Mouse (Mus musculus) inflammation-experienced regulatory T-cells, adult 6 months (primary cell): ENCODE measurements around the gene Eid1. TPM values are rescaled to one million over a fixed set of nuclear protein-coding genes. Genes with fewer than 3 reads are reported as not detected.

Experiments
- ATAC-seq: one replicate; pipeline ENCODE4 v1.8.0; 2017
- polyA plus RNA-seq, 3 experiments: library from polyadenylated mRNA; unstranded; fragments of 100-300 nt; shearing (Covaris generic); gene quantifications; one replicate each; pipeline ENCODE4 v1.2.1; 2017

Eid1 gene
- 1 to 10 TPM; 6.8 to 7.4 (median 6.8) TPM for polyA plus RNA-seq

DNA sequence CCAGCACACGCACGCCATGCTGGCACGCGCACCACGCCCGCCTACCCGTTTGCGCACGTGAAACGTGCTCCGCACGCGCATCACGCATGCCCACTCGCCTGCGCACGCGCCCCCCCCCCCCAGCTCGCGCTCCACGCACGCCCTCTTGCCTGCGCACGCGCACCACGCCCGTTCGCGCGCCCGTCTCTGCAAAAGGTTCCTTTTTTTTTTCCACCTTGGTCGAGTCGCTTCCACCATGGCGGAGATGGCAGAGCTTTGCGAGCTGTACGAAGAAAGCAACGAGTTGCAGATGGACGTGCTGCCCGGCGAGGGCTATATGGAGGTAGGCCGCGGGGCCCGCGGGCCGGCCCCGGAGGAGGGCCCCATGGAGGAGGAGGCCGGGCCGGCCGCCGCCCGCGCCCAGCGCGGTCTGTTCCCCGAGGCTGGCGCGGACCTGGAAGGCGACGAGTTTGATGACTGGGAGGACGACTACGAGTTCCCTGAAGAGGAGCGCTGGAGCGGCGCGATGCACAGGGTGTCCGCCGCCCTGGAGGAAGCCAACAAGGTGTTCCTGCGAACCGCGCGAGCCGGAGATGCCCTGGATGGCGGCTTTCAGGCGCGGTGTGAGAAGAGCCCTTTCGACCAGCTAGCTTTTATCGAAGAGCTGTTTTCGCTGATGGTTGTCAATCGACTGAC is at the start of gene Eid1:
Gene Eid1 (plus strand): TSS at position 139 of the 675 bp plus-strand sequence.
- peak; percentile 83 for ATAC-seq

DNA sequence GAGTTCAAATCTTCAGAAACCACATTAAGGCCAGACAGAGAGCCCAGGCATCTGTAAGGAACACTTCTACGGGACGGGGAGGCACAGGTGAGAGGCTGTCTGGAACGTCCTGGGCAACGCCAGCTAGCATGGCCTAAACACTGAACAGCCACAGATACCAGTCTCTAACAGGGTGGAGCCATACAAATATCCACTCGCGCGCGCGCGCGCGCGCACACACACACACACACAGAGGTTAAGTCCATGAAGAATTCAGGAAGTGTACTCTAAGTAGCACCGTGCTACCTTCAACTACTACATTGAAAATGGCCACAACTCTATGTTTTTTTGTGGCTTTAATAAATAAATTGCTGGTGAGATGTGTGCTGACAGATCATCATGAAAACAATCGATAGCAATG is 49.7 kb upstream of the Eid1 start:
- ATAC-seq, result no peak

DNA sequence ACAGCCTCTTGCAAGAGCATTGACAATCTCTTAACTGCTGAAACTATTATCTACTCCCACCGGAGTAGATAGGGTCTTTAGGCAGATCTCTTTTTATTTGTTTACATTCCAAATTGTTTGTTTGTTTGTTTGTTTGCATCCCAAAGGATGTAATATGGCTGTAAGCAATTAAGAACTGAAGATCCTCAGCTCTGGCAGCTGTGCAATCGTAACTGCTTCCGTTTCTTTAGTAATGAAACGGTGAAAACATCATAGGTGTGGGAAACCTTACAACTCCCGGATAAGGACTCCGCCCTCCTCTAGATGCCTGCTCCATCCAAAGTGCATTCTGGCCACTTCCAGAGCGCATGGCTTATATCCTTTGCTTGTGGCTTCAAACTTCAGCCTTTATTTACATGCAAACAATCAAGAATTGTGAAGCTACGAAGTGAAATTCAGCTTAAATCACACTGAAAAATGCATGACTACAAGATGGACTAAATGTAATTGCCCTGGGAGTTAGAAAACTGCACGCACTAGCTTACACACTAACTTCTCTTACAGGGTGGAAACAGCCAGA is 48.7 kb upstream of the Eid1 start:
- ATAC-seq, result no peak

DNA sequence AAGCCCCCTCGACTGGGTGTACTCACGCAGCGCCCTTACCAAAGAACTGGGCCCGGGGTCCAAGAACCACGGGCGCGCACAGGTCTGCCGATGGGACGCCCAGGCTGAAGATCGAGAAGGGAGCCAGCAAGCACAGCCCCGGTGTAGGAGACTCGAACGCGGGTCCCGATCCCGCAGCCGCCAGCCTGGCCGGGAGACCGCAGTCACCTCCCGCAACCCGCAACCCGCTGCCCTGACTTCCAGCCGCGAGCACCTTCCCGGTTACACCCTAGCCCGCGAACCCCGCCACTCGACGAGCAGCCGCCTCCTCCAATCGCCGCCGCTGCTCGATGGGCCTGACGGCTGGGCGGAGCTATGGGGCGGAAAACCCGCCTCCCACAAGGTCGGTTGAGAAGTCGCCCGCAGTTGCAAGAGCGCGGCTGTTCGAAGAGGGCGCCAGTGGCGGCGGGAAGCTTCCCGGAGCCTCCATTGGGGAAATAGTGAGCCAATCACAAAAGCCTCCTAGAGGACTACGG is 48.0 kb upstream of the Eid1 start, which contains the start of gene Cep152:
Gene Cep152 (minus strand): TSS at position 277 of the 515 bp plus-strand sequence.
- ATAC-seq, result peak; percentile 98

DNA sequence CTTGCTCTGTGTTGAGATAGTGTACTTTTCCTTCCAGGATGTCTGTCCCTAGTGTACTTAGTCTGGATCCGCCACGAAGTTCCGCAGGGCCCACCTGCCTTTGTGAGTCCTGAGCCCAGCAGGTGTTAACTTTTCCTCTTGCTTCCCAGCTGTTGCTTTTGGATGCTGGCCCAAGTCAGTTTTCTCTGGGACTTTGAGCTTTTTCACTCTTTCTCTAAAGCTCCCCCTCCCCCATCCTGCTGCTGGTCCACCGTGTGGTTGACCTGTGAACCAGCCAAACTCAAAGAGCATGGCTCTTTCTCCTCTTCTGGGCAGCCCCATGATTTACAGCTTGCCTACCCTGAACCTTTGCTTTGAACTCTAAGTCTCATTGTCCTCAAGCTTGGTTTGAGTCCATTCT is 46.4 kb upstream of the Eid1 start:
- ATAC-seq, result no peak

DNA sequence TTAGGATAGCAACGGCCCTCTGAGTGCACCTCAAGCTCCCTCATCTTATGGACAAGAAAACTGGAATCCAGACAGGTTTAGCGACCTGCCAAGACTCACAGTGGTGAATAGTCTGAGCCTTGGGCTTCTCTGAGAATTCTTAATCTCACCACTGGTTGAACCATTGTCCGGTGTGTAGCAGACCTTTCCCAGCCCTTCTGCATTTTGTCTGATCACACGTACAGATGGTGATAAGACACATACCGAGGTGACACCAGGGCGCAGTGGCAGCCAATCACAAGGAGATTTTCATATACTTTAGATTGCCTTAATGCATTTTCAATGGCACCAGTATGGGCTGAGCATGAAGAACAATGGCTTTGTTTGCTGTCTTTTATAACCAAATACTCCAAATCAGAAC is 44.4 kb upstream of the Eid1 start:
- ATAC-seq, result no peak

DNA sequence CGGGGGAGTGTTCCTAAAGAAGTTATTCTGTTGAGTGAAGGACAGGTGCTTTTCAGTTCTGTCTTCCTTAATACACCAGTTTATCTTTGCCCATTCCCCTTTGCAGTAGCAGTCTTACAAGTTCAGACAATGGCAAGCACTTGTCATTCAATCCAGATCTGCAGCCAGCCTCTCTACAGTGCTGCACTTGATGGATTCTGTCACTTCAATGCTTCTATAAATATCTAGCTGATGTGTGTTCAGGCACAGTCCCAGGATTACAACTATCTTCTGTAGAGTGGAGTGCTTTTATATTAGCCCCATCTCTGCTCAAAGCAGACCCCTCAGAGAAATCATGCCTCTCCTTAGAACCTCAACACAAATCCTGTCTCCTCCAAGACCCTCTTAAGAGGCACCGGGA is 42.9 kb upstream of the Eid1 start:
- ATAC-seq, result no peak

DNA sequence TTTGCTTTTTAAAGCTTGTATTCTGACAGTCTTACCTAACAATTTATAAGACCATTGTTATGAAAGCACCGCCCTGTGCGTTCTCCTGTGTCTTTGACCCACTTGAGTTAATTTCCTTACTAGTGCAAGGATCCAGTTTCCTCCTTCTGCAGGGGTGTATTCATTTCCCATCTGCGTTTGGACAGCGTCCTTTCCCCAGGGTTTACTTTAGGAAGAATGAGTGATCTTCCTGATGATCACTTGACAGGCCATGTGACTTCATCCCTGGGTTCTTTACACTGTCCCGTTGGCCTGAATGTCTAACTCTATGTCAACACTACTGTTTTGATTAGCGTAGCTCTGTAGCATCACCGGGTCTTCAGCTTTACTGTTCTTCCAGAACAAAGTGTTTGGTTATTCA is 35.6 kb upstream of the Eid1 start:
- ATAC-seq, result no peak

DNA sequence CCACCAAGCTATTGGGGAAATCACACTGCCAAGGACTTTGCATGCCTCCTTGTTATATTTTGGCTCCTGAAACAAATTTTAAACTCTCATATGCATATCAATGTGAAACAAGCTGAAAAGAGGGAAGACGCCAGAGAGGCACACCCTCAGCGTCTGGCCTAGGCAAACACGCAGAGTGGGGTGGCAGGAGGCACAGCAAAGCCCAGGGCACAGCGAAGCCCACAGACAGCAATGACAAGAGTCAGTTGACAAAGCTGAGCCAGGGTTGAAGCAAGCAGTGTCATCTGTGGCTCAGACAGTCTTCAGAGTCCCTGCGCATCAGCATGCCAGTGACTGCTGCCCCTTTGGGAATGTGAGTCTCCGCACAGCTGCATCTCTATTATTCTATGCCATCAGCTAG is 28.0 kb upstream of the Eid1 start:
- ATAC-seq, result no peak

DNA sequence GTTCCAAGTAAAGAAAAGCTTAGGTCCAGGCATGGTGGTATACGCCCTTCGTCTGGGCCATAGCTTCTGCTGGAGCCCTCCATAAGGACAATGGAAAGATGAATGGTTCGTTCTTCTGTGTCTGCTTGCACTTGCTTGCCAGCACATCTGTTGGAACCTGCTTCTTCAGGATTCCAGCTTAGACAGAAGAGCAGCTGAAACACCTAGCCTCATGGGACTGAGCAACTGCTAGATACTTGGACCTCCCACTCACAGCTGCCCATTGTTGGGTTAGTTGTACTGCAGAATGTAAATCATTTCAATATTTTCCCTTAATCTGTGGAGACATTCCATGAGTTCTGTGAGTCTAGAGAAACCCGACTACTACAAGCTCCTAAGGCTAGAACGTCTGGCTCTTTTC is 22.9 kb upstream of the Eid1 start:
- ATAC-seq, result no peak

DNA sequence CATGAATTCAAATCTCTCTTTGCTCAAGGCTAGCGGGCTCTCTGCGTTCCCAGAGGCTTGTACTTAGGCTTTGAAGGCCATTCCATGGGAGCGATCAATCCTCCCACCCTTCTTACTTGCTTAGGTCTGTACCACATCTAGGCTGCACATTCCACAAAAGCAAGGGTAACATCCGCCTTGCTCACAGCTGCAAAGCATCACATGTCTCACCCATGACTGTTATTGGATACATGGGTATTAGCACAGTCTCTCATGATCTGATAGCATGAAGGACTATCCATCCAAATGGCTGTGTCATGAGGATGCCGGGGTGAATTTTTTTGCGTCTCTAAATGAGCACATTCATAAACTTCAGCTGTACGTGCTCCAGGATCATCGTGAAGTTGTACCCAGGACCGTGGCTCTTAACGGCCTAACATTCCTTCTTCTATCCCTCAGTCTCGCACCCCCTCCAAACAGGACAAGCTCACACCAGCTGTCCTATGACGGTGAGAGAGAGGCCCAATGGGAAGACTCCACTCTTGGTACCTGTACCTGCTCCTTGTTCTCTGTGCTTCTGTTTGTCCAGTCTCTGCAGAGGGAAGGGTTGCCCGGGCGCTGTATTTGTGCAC is 22.0 kb upstream of the Eid1 start:
- no peak for ATAC-seq

DNA sequence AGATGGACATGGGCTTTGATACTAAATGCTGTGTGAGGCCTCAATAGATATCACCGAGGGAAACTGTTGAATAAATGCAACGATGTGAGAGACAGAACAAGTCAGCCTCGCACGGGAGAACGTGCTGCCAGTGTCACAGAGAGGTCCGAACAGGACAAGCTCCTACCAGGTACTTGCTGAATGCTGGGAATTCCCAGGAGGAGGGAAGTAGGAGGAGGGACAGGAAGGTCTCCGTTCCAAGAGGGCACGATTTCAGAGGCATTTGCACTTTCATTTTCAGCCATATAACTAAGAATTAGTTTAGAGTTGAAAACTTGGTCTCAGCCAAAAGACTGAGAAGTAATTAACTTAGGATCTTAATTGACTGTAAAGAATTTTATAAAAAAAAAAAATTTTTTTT is 21.3 kb upstream of the Eid1 start:
- no peak for ATAC-seq

DNA sequence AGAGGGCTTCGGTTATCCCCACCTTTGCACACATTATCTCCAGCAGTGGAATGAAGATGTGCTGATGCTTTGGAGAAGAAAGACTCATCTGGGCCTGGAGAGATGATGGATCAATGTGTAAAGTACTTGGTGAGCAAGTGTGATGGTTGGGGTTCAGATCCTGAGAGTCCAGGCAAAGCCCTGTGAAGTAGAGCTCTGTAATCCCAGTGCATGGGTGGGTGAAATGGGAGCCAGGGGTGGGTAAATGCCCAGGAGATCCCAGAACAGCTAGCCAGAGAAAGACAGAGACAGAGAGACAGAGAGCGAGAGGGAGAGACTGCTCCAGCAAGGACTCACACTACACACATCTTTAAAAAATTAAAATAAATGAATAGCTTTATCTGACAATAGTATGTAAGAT is 19.6 kb upstream of the Eid1 start:
- ATAC-seq, result no peak

DNA sequence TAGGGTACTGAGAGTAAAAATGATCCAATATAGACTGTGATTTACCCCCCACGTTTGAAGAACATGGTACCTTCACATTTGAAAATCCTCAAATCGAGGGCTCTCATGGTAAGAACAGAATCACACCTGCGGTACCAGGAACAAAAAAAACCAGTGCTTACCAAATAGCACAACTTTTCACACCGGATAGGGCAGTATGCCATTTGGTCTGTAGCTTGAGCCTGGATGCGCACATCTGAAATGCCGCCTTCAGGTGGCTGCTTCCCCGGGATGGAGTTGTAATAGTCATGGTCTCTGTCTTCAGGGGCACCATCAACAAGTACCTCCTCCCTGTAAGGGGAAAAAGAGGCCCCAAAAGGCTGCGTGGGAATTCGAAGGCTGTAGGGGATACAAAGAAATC is 17.5 kb upstream of the Eid1 start:
- ATAC-seq, result no peak

DNA sequence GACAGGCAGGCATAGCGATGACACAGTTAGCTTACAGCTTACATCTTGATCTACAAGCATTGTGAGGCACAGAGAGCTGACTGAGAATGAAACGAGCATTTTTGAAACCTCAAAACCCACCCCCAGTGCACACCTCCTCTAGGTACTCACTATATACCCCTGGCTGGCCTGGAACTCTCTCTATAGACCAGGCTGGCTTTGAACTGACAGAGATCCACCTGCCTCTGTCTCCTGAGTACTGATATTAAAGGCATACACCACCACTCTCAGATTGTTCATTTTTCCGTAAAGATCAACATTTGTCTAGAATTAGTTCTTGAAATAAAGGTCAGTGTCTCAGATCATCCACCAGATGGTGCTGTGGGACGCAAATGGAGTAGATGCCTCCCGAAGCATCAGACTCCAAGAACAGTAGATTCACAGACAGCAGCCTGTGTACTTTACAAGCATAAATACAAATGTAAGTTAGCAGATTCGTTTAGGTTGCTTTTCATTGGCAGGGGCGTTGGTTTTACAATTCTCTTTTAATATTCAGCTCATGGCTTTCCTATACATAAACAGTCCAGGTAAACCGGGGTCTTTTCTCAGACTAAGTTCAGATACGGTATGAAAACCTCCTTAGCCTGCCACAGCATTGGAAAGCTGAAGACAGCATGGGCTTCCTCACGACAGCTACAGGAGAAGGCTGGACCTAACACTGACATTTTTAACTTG is 12.9 kb upstream of the Eid1 start:
- peak; percentile 90 for ATAC-seq

DNA sequence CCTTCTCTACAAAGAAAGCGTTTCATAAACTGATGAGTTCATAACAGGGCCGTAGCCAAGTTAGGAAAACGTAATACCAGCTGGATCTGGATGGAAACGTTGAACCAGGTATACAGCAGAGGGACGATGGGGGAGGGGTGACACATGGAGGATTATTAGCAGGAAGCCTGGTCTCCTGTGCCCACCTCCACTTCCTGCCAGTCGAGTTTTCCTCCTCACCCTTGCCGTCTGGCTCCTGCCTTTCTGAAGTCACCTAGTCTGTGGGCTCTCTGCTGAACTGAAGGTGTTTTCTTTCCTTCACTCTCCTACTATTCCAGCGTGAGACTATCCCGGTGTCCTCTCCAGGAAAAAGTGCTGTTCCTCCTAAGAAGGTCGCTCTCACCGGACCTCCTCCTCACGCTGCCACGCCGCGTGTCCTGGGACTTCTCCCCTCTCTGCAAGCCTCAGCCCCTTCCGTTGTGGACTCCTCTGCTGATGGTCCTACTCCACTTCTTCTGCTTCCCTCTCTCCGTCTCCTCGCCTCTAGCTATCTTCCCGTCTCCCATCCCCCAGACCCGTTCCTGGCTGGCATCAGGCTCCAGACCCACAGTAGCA is 12.3 kb upstream of the Eid1 start:
- ATAC-seq, result no peak

DNA sequence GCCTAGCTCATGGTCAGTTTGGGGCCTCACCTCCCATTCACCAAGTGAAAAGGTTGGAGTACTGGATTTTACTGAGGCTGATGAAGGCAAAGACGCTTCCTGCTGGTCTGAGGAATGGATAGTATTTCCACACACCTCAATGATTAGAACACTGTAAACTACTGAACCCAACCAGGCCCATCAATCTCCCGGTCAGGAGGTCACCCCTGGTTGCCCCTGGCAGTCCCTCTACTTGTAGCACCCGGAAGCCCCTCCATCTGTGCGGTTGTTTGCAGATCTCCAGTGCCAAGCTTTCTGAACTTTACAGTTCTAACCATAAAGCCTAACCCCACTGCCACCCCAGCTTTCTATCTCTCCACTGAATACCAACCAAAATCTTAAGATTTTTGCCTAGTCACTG is 11.7 kb upstream of the Eid1 start:
- ATAC-seq, result no peak

DNA sequence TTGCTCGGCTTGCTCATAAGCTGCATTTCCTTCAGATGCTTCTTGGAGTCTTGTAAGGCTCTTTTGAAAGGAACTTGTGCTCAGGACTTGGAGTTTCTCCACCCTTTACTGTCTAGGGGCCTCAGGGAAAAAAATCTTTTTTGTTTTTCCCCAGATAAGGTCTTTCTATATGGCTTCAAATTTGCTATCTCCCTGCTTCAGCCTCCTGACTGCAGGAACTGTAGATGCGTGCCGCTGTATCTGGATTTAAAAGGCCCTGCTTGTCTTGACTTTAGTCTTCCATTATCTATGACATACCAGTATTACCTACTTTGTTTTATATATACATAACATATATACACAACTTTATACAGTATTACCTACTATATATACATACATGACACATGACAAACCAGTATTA is 10.4 kb upstream of the Eid1 start:
- no peak for ATAC-seq

DNA sequence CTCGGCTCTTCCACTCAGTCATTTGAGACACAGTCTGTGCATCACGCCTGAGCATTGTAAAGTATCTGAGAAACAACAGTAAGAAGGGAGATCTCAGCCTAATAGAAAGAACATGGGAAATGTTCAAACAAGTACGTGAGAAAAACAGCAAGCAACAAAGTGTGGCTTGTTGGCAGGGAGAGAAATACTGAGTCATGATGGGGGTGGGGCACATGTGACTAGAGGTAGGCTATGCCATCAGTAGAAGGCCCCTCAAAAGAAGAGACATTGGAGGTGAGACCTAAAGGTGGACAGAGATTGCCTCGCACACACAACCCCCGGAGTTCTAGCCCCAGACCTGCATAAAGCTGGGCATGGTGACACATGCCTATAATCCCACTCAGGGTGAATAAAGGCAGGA is 7.7 kb upstream of the Eid1 start:
- ATAC-seq, result no peak

DNA sequence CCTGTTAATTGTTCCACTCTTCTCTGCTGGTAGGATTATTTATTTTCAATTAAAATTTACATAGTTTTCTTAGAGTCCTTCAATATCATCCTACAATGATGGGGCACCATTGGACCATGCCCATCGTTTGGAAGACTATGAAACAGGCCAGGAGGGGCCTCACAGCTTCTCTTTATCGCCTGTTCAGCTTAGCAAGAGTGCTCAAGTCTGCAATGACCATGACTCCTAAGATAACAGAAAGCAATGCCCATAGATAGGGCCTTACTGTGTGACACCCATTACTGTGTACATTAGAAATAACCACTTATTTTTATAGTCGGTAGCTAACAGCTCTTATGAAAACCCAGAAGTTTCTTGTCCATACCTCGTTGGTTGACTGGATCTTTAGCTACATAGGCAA is 7.0 kb upstream of the Eid1 start:
- ATAC-seq, result no peak

DNA sequence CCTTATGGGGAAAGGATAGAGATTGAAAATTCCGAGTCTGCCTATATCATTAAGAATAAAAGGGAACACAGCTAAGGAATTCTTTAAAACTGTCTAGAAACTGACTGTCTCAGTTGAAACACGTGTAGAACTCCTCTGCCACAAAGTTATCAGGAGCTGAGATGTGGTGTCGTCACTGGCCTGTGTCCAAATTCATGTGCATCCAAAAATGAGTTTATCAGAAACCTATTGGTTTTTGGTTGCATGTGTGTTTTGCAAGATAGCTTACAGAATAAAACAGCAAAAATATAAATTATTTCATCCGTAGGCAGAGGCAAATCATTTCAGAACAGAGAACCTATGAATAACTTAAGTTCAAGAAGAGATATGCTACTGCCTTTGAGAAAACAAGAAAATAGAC is 6.2 kb upstream of the Eid1 start:
- no peak for ATAC-seq

DNA sequence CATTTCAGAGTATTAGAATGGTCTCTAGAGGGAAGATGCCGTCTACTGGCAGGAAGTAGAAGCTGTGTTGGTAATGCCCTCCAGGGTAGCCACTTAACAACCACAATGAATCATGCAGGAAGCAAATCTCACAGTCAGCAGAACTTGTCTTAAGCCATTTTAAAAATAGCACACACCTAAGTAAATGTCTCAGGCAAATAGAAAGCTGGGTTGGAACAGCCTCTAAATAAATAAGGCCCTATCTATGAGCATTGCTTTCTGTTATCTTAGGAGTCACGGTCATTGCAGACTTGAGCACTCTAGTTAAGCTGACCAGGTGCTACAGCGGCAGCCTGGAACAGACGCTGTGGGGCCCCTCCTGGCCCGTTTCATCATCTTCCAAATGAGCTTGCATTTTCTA is 5.7 kb upstream of the Eid1 start:
- peak; percentile 96 for ATAC-seq

DNA sequence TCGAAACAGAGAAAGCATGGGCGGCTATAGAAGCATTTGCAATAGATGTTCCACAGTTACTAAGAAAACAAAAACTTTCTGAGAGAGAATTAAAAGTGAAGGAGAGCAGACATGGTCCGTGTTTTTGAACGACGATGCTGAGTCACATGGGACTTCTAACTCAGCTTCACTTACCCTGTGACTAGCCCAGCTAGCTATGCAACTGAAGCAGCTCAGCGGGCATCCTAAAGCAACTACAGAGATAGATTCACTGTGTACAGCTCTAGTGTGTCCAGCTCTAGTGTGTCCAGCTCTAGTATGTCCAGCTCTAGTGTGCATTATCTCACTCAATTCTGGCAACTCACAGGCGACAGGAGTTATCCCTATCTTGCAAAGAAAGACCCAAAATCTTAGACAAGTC is 5.2 kb upstream of the Eid1 start:
- no peak for ATAC-seq
